Mouse (Mus musculus) stomach, embryonic 15.5 days (tissue): Measurements from ENCODE around the gene Lrrc73. TPM values are rescaled to one million over a fixed set of nuclear protein-coding genes. Genes with fewer than 3 reads are reported as not detected.
A peak's percentile ranks its signal among the peaks of the same experiment; 100 is the strongest.

Experiments used
- ATAC-seq: fragments of 200-750 bp; cut with Nextera tagmentation; 2 replicates; pipeline ENCODE4 v1.8.0; 2017; ENCODE audit warnings: low read depth, moderate number of reproducible peaks, moderate TSS enrichment; ENCODE audit not compliant: insufficient read depth, low FRiP score
- H3K27ac ChIP-seq: fragments of 300-500 bp; sonication (generic); 2 replicates; pipeline ENCODE4 v1.5.1; 2015; ENCODE audit warnings: mild to moderate bottlenecking, inconsistent platforms
- H3K27me3 ChIP-seq: fragments of 300-500 bp; sonication (generic); replicated peaks from 2 replicates; pipeline ENCODE4 v1.6.1; 2015; ENCODE audit warnings: inconsistent platforms
- H3K36me3 ChIP-seq: fragments of 300-500 bp; sonication (generic); 2 replicates; pipeline ENCODE4 v1.6.1; 2015; ENCODE audit warnings: inconsistent platforms
- H3K4me1 ChIP-seq: fragments of 300-500 bp; sonication (generic); 2 replicates; pipeline ENCODE4 v1.6.1; 2015; ENCODE audit warnings: inconsistent platforms
- H3K4me2 ChIP-seq: fragments of 300-500 bp; sonication (generic); 2 replicates; pipeline ENCODE4 v1.6.1; 2015; ENCODE audit warnings: mild to moderate bottlenecking, inconsistent platforms
- H3K4me3 ChIP-seq: fragments of 300-500 bp; sonication (generic); replicated peaks from 2 replicates; pipeline ENCODE4 v1.5.1; 2015; ENCODE audit warnings: inconsistent platforms
- H3K9ac ChIP-seq: fragments of 300-500 bp; sonication (generic); 2 replicates; pipeline ENCODE4 v1.6.1; 2015; ENCODE audit warnings: inconsistent platforms
- H3K9me3 ChIP-seq: fragments of 300-500 bp; sonication (generic); 2 replicates; pipeline ENCODE4 v1.6.1; 2016; ENCODE audit warnings: inconsistent platforms
- WGBS: fragments of 180-500 bp; shearing (Covaris S2); methylation state at CpG from one replicate; pipeline ENCODE4 v1.1.7; 2015; 5-methylcytosine and 5-hydroxymethylcytosine counted together
- polyA plus RNA-seq: library from polyadenylated mRNA; unstranded; fragments of >200 nt; fragmentation: Nextera tagmentation; extraction: Ambion mirVana; gene quantifications from 2 replicates; pipeline ENCODE4 v1.2.1, GENCODE M21; 2015

Gene Lrrc73
- 0.58 and 1.1 TPM in 2 replicates for polyA plus RNA-seq

- Histone ChIP-seq H3K9ac (peak within 1 kb of the TSS; percentile 35; the same call in 1 of the 2 replicates), H3K4me3 (peak within 1 kb of the TSS; percentile 59), H3K9me3 (no peaks in the 10 kb centered on the region), H3K4me2 (peak within 1 kb of the TSS; percentile 100), H3K36me3 (peaks cover 47% of the 10 kb centered on the region), H3K27ac (no peak within 1 kb of the TSS), H3K4me1 (peaks cover 25% of the 10 kb centered on the region), H3K27me3 (peaks cover 15% of the 10 kb centered on the region)
- 1% methylated on average over 48 of the region's 48 CpGs for WGBS
- ATAC-seq = peak; percentile 73
Observed at GRCm38 (mm10) chr17:46253452-46254084, at the start of gene Lrrc73. TSS of gene Lrrc73 (plus strand) at chr17:46253531.

DNA sequence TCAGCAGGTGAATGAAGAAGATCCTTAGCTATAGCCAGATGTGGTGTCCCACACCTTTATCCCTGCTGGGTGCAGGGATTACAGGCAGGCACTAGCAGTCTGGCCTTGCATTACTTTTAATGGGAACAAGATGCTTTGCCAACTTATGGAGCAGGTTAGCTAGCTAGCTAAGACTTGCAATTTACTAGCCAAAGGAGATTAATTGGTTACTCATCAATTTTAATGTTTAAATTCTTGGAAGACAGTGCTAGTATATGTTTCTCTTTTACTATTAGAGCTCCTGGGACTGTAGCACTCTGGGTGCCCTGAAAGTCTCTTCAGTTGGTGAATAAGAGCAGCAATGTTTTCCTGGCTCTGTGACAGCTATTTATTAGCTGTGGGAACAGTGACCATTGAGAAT is 46.7 kb upstream of the Lrrc73 start:
- Histone ChIP-seq H3K4me2 (no peak overlapping the region), H3K36me3 (peaks cover 47% of the 10 kb centered on the region)
- no peak for ATAC-seq

DNA sequence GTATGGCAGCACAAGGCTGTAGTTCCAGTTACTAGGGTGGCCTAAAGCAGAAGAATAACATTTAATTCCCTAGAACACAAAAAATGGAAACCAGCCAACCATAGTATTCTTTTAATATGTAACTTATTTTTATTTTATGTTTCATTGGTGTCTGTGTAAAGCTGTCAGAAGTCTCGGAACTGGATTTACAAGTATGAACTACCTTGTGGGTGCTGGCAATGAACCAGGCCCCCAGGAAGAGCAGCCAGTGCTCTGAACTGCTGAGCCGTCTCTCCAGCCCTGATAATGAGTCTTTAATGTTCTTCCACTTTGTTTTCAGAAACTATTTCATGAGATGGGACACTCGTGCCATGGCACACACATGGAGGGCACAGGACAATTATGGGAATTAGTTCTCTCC is 42.8 kb upstream of the Lrrc73 start:
- Histone ChIP-seq H3K36me3 (peaks cover 59% of the 10 kb centered on the region), H3K27ac (no peak overlapping the region), H3K27me3 (no peaks in the 10 kb centered on the region), H3K9me3 (no peaks in the 10 kb centered on the region), H3K4me1 (no peaks in the 10 kb centered on the region), H3K4me2 (no peak overlapping the region), H3K4me3 (no peak overlapping the region), H3K9ac (no peak overlapping the region)
- 83% methylated on average over 3 of the region's 3 CpGs for WGBS
- no peak for ATAC-seq

More for the DNA sequence above, 46.7 kb upstream of the Lrrc73 start:
- Histone ChIP-seq H3K4me1 (peaks cover 7% of the 10 kb centered on the region; the same call in 1 of the 2 replicates), H3K27ac (no peak overlapping the region), H3K27me3 (no peaks in the 10 kb centered on the region), H3K9ac (no peak overlapping the region), H3K9me3 (no peaks in the 10 kb centered on the region), H3K4me3 (no peak overlapping the region)

DNA sequence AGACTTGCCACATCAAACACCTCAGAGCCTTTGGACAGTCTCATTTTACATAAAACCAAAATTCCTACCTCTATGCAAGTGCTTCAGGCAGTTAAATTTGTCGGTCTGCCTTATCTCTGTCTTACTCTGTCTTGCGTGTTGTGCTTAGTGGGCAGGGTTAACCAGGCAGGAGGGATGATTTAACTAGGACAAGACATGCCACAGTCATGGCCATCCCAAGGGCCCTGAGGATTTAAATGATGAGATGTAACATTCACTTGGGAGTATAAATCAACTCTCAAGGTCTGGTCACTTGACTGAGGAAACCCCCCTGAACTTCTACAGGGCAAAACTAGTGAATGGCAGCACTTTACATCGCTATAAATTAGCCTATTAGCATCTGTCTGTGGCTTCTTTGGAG is 31.7 kb upstream of the Lrrc73 start:
- Histone ChIP-seq H3K4me2 (no peak overlapping the region), H3K27ac (no peak overlapping the region), H3K4me1 (no peaks in the 10 kb centered on the region), H3K4me3 (no peak overlapping the region), H3K27me3 (no peaks in the 10 kb centered on the region), H3K9me3 (no peaks in the 10 kb centered on the region), H3K9ac (no peak overlapping the region), H3K36me3 (peaks cover 44% of the 10 kb centered on the region)
- no peak for ATAC-seq
- WGBS = 83% methylated on average over 3 of the region's 3 CpGs

DNA sequence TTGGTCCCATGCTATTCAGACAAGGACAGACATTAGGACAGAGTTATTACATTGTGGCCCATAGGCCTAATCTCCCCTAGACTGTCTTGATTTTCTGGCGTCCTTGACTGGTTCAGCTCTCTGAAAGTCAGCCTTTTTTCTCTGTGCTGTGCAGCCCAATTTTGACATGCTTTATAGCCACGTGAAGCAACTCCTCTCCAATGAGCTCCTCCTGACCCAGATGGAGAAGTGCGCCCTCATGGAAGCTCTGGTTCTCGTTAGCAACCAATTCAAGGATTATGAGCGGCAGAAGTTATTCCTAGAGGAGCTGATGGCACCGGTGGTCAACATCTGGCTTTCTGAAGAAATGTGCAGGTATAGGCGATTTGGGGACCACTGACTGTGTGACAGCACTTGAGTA is 25.8 kb upstream of the Lrrc73 start:
- Histone ChIP-seq H3K9ac (no peak overlapping the region), H3K36me3 (peaks cover 51% of the 10 kb centered on the region), H3K27me3 (no peaks in the 10 kb centered on the region), H3K4me2 (no peak overlapping the region), H3K4me1 (no peaks in the 10 kb centered on the region), H3K9me3 (no peaks in the 10 kb centered on the region), H3K27ac (no peak overlapping the region), H3K4me3 (no peak overlapping the region)
- 89% methylated on average over 7 of the region's 7 CpGs for WGBS
- no peak for ATAC-seq

- no peaks in the 10 kb centered on the region for H3K4me1 ChIP-seq
- no peak overlapping the region for H3K4me3 ChIP-seq
- WGBS = 79% methylated on average over 1 of the region's 1 CpGs
- peaks cover 57% of the 10 kb centered on the region for H3K36me3 ChIP-seq
- H3K27ac ChIP-seq = no peak overlapping the region
- H3K9ac ChIP-seq = no peak overlapping the region
- no peak for ATAC-seq
- no peak overlapping the region for H3K4me2 ChIP-seq
- no peaks in the 10 kb centered on the region for H3K27me3 ChIP-seq
- H3K9me3 ChIP-seq = no peaks in the 10 kb centered on the region
Observed at GRCm38 (mm10) chr17:46236067-46236466, 17.3 kb upstream of the Lrrc73 start.

DNA sequence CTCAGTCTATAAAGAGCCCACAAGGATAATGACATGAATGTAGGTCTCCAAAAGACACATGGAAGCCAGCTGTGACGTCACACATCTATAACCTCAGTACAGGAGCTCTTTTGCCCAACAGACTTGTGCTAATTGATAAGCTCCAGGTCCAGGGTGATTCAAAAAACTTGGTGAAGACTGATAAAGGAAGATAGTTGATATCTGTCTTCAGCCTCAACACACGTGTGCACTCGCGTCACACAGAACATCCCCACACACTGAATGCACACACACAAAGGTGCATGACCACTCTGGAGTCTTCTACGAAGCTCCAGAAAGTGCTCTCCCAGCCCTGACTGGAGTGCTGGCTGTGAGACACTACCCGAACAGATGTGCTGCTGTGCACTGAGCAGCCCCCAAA is 16.3 kb upstream of the Lrrc73 start:
- H3K4me1 ChIP-seq = no peaks in the 10 kb centered on the region
- ATAC-seq = no peak
- no peak overlapping the region for H3K4me2 ChIP-seq
- WGBS = 85% methylated on average over 6 of the region's 6 CpGs
- H3K27me3 ChIP-seq = no peaks in the 10 kb centered on the region
- no peak overlapping the region for H3K4me3 ChIP-seq
- H3K9ac ChIP-seq = no peak overlapping the region
- H3K9me3 ChIP-seq = no peaks in the 10 kb centered on the region
- peaks cover 64% of the 10 kb centered on the region for H3K36me3 ChIP-seq
- no peak overlapping the region for H3K27ac ChIP-seq

DNA sequence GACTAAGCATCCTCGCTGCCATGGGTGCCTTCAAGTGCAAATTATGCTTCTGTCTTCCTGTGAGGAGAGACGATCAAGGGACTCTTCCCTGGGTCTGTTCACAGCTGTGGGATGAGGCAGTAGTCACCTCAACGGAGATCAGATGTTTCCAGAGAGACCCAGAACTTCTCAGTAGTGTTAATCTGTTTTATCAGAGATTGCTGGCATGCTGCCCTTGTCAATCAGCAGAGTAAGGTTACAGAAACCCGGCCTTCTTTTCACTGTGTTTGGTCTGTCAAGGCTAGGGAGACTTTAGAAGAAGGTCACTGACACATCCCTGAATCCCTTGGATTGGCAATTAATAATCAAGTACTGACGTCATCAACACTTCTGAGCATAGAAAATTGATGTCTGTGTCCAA is 15.9 kb upstream of the Lrrc73 start:
- no peaks in the 10 kb centered on the region for H3K9me3 ChIP-seq
- no peaks in the 10 kb centered on the region for H3K27me3 ChIP-seq
- no peak overlapping the region for H3K27ac ChIP-seq
- H3K4me1 ChIP-seq = no peaks in the 10 kb centered on the region
- H3K4me3 ChIP-seq = no peak overlapping the region
- peaks cover 68% of the 10 kb centered on the region for H3K36me3 ChIP-seq
- no peak for ATAC-seq
- 84% methylated on average over 5 of the region's 5 CpGs for WGBS
- no peak overlapping the region for H3K4me2 ChIP-seq
- H3K9ac ChIP-seq = no peak overlapping the region

- Histone ChIP-seq H3K4me3 (no peak overlapping the region), H3K9ac (no peak overlapping the region), H3K27ac (no peak overlapping the region), H3K4me2 (no peak overlapping the region), H3K27me3 (no peaks in the 10 kb centered on the region), H3K4me1 (no peaks in the 10 kb centered on the region), H3K36me3 (peaks cover 70% of the 10 kb centered on the region), H3K9me3 (no peaks in the 10 kb centered on the region)
- no peak for ATAC-seq
- 89% methylated on average over 15 of the region's 15 CpGs for WGBS
Observed at GRCm38 (mm10) chr17:46239516-46240114, 13.7 kb upstream of the Lrrc73 start.

DNA sequence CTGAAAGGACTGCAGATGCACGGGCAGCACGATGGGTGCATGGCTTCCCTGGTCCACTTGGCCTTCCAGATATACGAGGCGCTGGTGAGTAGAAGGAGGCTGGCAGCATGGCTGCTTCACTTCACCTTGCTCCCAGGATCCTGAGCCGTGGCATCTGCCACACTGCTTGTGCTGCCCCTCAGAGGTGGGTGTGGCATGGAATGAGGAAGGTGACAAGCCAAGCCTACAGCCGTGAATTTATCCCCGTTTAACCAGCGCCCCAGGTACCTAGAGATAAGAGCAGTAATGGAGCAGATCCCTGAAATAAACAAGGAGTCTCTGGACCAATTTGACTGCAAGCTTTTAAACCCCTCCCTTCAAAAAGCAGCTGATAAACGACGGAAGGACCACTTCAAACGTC is 11.9 kb upstream of the Lrrc73 start:
- no peaks in the 10 kb centered on the region for H3K9me3 ChIP-seq
- no peaks in the 10 kb centered on the region for H3K4me1 ChIP-seq
- H3K36me3 ChIP-seq = peaks cover 69% of the 10 kb centered on the region
- H3K27me3 ChIP-seq = no peaks in the 10 kb centered on the region
- no peak overlapping the region for H3K4me3 ChIP-seq
- no peak overlapping the region for H3K27ac ChIP-seq
- ATAC-seq = no peak
- 56% methylated on average over 11 of the region's 11 CpGs for WGBS
- H3K4me2 ChIP-seq = no peak overlapping the region
- no peak overlapping the region for H3K9ac ChIP-seq

GRCm38 (mm10) chr17:46242274-46242673 is 11.1 kb upstream of the Lrrc73 start:
- ATAC-seq = no peak
- Histone ChIP-seq H3K9ac (no peak overlapping the region), H3K9me3 (no peaks in the 10 kb centered on the region), H3K27me3 (no peaks in the 10 kb centered on the region), H3K27ac (no peak overlapping the region; the same call in 1 of the 2 replicates), H3K4me2 (no peak overlapping the region), H3K36me3 (peaks cover 64% of the 10 kb centered on the region), H3K4me1 (peaks cover 7% of the 10 kb centered on the region; the same call in 1 of the 2 replicates), H3K4me3 (no peak overlapping the region)
- WGBS = 85% methylated on average over 13 of the region's 13 CpGs

GRCm38 (mm10) chr17:46242993-46243392 is 10.3 kb upstream of the Lrrc73 start:
- H3K4me1 ChIP-seq = peaks cover 7% of the 10 kb centered on the region; the same call in 1 of the 2 replicates
- WGBS = 69% methylated on average over 4 of the region's 4 CpGs
- H3K9ac ChIP-seq = no peak overlapping the region
- no peak for ATAC-seq
- H3K27ac ChIP-seq = no peak overlapping the region; the same call in 1 of the 2 replicates
- no peaks in the 10 kb centered on the region for H3K27me3 ChIP-seq
- H3K36me3 ChIP-seq = peaks cover 62% of the 10 kb centered on the region
- no peaks in the 10 kb centered on the region for H3K9me3 ChIP-seq
- H3K4me3 ChIP-seq = no peak overlapping the region
- H3K4me2 ChIP-seq = no peak overlapping the region
